Mouse (Mus musculus) right cerebral cortex, postnatal 25 days (tissue): ENCODE results near the gene Ccdc73.

ENCODE experiments used
- DNase-seq: peaks from one replicate; pipeline ENCODE4 v3.0.0; 2022

Gene Ccdc73

DNA sequence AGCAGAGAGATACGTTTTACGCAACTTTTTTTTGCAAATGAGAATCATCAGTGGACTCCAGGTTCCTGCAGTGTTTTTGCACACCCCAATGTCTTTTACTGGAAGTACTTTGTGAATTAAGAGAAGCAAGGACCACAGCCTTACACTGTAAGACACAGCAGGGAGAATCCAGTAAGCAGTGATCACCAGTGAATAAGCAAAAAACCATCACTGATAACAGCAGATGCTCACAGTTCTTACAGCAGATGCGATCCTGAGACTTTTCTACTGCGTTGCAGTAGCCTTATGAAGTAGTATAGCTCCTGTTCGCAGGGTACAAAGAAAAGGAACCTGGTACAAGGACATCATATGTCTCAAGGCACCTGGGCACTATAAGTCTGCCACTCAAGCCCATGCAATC lies 162.9 kb downstream of the Ccdc73 start:
- DNase-seq, result no peak

- DNase-seq, result no peak
Observed at GRCm38 (mm10) chr2:105034084-105034483, 166.5 kb downstream of the Ccdc73 start.

DNA sequence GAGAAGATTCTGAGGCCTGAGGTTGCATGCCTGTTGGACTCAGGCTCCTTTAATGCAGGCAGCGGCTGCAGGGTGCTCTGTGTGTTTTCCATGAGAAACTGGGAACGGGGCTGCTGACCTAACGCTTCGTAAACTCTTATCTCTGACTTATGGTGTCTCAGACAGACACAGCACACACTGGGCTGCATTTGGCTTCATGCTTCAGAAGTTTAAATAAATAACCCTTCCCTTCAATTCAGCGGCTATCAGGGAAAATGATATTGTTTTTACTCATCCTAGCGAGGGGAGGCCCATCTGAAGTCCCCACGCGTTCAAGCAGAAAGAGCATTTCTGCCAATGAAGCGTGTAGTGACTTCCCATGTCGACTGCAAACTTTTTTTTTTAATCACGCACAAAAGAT lies 168.4 kb downstream of the Ccdc73 start:
- DNase-seq, result no peak

GRCm38 (mm10) chr2:105036401-105037070 lies 168.9 kb downstream of the Ccdc73 start:
- no peak for DNase-seq

DNA sequence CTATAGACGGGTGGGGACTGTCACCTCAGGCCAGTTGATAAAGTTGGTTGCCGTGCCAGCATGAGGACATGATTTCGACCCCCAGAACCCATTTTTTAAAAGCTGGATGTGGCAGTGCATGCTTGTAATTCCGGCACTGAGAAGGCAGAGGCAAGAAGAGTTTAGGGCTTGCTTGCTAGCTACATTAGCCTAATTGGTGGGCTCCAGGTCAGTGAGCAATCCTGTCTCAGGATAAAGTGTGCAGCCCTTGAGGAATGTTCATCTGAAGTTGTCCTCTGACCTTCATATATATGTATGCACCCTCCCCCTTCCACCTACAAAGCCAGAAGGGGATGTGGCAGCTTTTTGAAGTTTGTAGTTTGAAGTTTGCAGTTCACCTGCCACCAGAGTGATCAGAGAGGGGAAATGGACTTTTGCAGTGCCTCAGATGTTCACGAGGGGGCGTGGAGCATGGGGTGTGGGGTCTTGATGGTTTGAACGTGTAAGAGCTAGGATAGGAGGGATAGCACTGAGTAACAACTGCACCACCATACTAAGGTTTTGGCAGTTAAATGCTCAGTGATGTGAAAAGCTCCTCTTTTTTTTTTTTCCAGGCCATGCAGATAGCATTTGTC lies 170.5 kb downstream of the Ccdc73 start:
- no peak for DNase-seq

GRCm38 (mm10) chr2:105038879-105039278 lies 171.3 kb downstream of the Ccdc73 start:
- DNase-seq, result no peak

GRCm38 (mm10) chr2:105040859-105041258 lies 173.3 kb downstream of the Ccdc73 start:
- no peak for DNase-seq

DNA sequence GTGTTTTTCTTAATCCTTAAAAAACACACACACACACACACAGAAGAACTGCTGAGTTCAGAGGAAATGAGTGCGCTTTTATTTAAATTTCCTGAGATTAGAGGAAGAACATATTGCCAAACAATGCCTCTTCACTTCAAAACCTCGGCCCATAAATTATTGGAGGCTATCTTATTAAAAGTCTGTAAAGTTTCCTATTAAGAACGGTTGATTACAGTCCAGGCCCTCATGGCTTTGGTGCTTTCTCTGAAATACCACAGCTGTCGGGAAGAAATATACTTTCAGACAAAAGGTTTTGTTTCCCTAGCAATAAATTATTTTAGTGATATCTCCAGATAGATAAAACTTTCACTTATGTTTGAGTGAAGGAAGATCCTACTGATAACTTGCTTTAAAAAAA lies 175.5 kb downstream of the Ccdc73 start:
- no peak for DNase-seq

GRCm38 (mm10) chr2:105048301-105048700 lies 180.7 kb downstream of the Ccdc73 start:
- DNase-seq, result no peak

DNA sequence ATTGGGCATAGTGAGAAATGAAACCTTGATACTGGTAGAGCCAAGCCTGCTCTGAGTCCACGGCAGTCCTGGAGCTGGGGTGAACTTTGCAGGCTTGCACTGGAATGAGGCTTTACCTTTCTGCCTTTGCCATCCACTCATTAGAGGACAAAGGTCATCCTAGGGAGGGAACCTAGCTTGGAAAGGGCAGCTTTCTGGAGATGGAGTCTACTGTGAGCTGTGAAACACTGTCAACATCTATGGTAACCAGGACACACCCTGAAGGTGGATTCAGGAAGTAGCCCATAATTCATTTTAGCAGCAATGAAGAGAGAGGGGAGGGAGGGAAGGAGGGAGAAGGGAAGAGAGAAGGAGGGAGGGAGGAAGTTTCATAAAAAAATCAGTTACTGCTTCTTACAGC lies 187.9 kb downstream of the Ccdc73 start:
- DNase-seq, result no peak

DNA sequence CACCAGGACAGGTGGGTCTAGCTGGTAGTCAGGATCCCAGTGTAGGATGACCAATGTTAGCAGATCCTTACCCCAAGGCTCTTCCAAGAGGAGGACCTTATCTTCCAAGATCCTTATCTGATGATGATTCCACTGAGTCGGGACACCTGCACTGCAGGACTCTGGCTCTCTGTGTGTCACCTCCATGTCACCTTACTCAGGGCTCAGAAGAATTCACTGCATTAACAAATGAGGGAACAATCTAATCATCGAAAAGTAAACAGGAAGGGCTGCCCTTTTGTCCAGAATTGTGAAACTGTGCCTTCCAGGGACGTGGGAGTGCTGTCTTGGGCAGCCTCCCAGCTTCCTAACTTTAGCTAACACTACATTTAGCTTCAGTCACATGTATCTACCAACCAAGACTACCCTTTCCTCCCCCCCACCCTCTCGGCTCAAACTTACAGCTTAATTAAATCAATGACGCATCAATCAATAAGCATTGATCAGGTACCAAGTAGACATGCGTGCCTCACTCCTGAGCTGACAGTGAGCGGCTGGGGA lies 191.0 kb downstream of the Ccdc73 start:
- peak; percentile 5 for DNase-seq

- DNase-seq, result no peak
Observed at GRCm38 (mm10) chr2:105062741-105063372, 195.3 kb downstream of the Ccdc73 start.
